Mouse (Mus musculus) liver, embryonic 13.5 days (tissue): ENCODE data around the gene Phactr1. TPM values are rescaled to one million over a fixed set of nuclear protein-coding genes. Genes with fewer than 3 reads are reported as not detected.

Experiments
- ATAC-seq: fragments of 200-750 bp; cut with Nextera tagmentation; 2 replicates; pipeline ENCODE4 v1.8.0; 2017; ENCODE audit warnings: low read depth, mild to moderate bottlenecking, moderate number of reproducible peaks, moderate library complexity
- DNase-seq: peaks from one replicate; pipeline ENCODE4 v3.0.0; 2022
- H3K27ac ChIP-seq: fragments of 300-500 bp; sonication (generic); 2 replicates; pipeline ENCODE4 v1.5.1; 2015; ENCODE audit warnings: moderate library complexity, mild to moderate bottlenecking, inconsistent platforms
- H3K27me3 ChIP-seq: fragments of 300-500 bp; sonication (generic); 2 replicates; pipeline ENCODE4 v1.6.1; 2015; ENCODE audit warnings: mild to moderate bottlenecking, inconsistent platforms
- H3K36me3 ChIP-seq: fragments of 300-500 bp; sonication (generic); 2 replicates; pipeline ENCODE4 v1.6.1; 2015; ENCODE audit warnings: mild to moderate bottlenecking, inconsistent platforms
- H3K4me1 ChIP-seq: fragments of 300-500 bp; sonication (generic); replicated peaks from 2 replicates; pipeline ENCODE4 v1.6.1; 2015; ENCODE audit warnings: inconsistent platforms
- H3K4me2 ChIP-seq: fragments of 300-500 bp; sonication (generic); 2 replicates; pipeline ENCODE4 v1.6.1; 2015; ENCODE audit warnings: inconsistent platforms, mild to moderate bottlenecking, moderate library complexity
- H3K4me3 ChIP-seq: fragments of 300-500 bp; sonication (generic); replicated peaks from 2 replicates; pipeline ENCODE4 v1.5.1; 2015; ENCODE audit warnings: mild to moderate bottlenecking, inconsistent platforms
- H3K9ac ChIP-seq: fragments of 300-500 bp; sonication (generic); 2 replicates; pipeline ENCODE4 v1.6.1; 2015; ENCODE audit warnings: mild to moderate bottlenecking, inconsistent platforms
- H3K9me3 ChIP-seq: fragments of 300-500 bp; sonication (generic); replicated peaks from 2 replicates; pipeline ENCODE4 v1.6.1; 2016; ENCODE audit warnings: inconsistent platforms
- WGBS: fragments of 180-500 bp; shearing (Covaris S2); methylation state at CpG from one replicate; pipeline ENCODE4 v1.1.7; 2015; ENCODE audit not compliant: insufficient replicate concordance; 5-methylcytosine and 5-hydroxymethylcytosine counted together
- polyA plus RNA-seq: library from polyadenylated mRNA; unstranded; fragments of >200 nt; fragmentation: Nextera tagmentation; extraction: Ambion mirVana; gene quantifications from 2 replicates; pipeline ENCODE4 v1.2.1, GENCODE M21; 2015

Gene Phactr1
- polyA plus RNA-seq, 1 experiment from 2014 or later: 0.24 TPM

DNA sequence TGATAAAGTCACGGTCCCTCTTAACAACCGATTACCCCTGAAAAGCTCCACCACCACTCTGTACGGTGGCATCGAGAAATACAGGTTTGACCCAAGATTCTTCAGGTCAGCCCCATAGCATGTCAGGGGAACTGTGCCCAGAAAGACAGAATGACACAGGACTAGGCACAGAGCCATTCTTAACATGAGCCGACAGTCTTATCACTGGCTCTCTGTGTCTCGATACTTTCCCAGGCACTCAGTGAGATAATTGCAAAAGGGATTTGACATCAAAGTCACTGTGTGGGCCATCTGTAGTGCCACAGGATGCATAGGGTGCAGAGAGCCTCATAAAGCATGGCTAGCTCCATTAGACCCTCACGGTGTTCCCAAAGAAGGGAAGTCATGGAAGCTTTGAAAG, 453.0 kb downstream of the Phactr1 start:
- H3K4me2 ChIP-seq: no peak overlapping the region
- no peak for ATAC-seq

DNA sequence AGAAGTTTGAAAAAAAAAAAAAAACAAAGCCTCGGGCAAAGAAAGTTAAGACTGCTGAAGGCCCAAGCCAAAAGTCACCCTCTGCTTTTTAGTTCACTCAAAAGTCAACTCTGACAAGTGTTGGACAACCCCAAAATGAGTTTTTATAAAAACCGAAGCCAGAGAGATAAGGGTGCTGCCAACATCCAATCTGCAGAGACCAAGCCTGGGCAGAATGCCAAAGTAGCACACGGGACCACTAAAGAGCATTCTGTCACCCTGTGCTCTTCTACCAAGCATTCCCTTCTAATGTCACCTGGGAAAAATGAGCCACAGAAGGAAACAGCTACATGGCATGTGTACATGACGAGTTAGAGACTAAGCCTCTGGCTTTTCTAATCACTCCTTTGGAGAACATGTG, 454.0 kb downstream of the Phactr1 start:
- no peak overlapping the region for H3K27ac ChIP-seq
- H3K36me3 ChIP-seq: no peaks in the 10 kb centered on the region
- WGBS: 47% methylated on average over 4 of the region's 4 CpGs
- H3K27me3 ChIP-seq: no peaks in the 10 kb centered on the region
- H3K9me3 ChIP-seq: no peaks in the 10 kb centered on the region
- no peak overlapping the region for H3K4me3 ChIP-seq
- no peak for ATAC-seq
- H3K4me1 ChIP-seq: no peaks in the 10 kb centered on the region
- no peak for DNase-seq
- H3K9ac ChIP-seq: no peak overlapping the region
- H3K4me2 ChIP-seq: no peak overlapping the region

More for the DNA sequence above, 453.0 kb downstream of the Phactr1 start:
- Histone ChIP-seq H3K9me3 (no peaks in the 10 kb centered on the region), H3K27ac (no peak overlapping the region), H3K9ac (no peak overlapping the region), H3K4me3 (no peak overlapping the region), H3K4me1 (no peaks in the 10 kb centered on the region), H3K27me3 (no peaks in the 10 kb centered on the region), H3K36me3 (no peaks in the 10 kb centered on the region)
- WGBS: 65% methylated on average over 7 of the region's 7 CpGs
- no peak for DNase-seq

DNA sequence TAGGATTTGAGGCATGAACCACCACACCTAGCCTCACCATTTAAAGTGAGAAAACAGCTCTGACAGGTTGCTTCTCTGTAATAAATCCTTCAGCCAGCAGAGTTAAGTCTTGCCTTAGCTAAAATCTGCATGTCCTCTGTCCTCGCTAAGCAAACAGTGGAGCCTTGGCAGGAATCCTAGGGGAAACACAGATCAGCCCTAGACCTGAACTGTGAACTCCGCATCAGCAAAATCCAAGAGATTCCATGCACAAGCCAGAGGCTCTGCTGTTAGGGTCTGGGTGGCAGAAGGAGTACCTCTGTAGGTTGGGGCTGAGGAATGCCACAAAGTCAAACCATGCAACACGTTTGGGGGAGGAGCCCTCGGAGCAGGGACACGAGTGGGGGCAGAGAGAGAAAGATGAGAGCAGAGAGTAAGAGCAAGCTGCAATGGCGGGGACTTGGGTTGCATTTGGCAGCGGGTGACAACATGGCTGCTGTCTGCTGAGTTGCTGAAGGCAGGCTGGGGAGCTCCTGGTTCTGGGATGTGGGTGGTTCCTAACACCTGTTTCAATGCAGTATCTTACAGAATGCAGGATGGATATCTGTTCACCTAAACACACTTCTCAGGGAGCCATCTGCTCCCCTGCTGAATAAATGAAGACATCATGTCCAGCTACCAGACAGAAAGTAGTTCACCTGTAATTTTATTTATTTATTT, 464.4 kb downstream of the Phactr1 start:
- WGBS: 63% methylated on average over 7 of the region's 7 CpGs
- no peak for DNase-seq
- Histone ChIP-seq H3K9me3 (no peaks in the 10 kb centered on the region), H3K4me2 (no peak overlapping the region), H3K9ac (no peak overlapping the region), H3K4me3 (no peak overlapping the region), H3K4me1 (no peaks in the 10 kb centered on the region), H3K27me3 (no peaks in the 10 kb centered on the region), H3K36me3 (no peaks in the 10 kb centered on the region), H3K27ac (no peak overlapping the region)
- no peak for ATAC-seq

DNA sequence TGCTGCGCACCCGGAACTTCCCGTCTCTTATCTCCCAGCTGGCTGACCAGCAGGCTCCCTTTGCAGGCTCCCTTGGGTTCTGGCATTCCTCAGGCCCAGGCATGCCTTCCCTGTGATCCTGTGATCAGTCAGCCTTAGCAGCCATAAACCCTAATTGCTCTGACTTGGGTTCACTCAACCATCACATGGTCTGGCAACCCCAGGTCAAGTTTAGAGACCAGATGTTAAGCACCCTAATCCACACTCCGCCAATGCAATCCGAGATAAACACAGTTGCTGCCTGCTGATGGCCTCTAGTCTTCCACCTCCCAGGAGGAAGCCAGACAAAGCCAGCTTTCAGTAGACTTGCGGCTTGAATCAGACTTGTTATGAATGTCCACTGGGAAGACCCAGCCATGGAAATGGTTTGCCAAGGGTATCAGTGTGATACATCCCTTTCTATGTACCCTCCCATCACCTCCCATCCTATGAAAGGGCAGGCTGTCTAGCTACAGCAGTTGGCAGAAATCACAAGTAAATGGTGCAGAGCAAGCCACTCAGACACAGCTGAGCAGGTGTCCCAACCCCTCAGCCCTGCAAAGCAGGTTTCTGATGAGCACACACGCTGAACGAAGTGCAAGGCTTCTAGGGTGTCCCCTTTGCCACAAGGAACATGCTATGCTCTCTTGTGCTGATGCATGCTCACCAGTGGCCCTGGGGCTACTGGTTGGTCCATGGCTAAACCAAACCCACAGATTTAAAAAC, 466.3 kb downstream of the Phactr1 start:
- WGBS: 64% methylated on average over 8 of the region's 8 CpGs
- H3K36me3 ChIP-seq: no peaks in the 10 kb centered on the region
- DNase-seq: no peak
- H3K27ac ChIP-seq: no peak overlapping the region
- H3K9ac ChIP-seq: no peak overlapping the region
- no peak overlapping the region for H3K4me3 ChIP-seq
- H3K27me3 ChIP-seq: no peaks in the 10 kb centered on the region
- no peak overlapping the region for H3K4me2 ChIP-seq
- H3K9me3 ChIP-seq: no peaks in the 10 kb centered on the region
- no peak for ATAC-seq
- no peaks in the 10 kb centered on the region for H3K4me1 ChIP-seq

DNA sequence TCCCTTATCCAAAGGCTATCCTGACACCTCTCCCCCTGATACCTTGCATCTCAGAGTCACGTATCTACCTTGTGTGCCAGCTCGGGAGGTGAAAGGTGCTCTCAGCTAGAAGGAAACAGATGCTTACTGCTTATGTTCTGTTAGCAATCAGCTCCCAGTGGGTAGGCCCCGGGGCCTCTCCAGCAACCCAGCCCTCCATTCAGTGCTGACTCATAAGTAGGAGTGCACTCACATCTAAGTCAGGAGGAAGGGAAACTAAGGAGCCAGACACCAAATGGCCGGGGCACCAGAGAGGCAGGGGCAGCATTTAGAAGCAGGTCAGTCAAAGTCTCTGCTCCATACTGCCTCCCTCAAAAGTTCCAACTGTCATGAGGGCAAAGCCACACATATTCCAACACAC, 468.3 kb downstream of the Phactr1 start:
- Histone ChIP-seq H3K9ac (no peak overlapping the region), H3K4me1 (no peaks in the 10 kb centered on the region), H3K27ac (no peak overlapping the region), H3K9me3 (no peaks in the 10 kb centered on the region), H3K4me3 (no peak overlapping the region), H3K4me2 (no peak overlapping the region), H3K36me3 (0 out of 2 replicates have a peak, but pooled peaks cover 2% of the 10 kb centered on the region), H3K27me3 (no peaks in the 10 kb centered on the region)
- DNase-seq: no peak
- 53% methylated on average over 4 of the region's 4 CpGs for WGBS
- no peak for ATAC-seq

DNA sequence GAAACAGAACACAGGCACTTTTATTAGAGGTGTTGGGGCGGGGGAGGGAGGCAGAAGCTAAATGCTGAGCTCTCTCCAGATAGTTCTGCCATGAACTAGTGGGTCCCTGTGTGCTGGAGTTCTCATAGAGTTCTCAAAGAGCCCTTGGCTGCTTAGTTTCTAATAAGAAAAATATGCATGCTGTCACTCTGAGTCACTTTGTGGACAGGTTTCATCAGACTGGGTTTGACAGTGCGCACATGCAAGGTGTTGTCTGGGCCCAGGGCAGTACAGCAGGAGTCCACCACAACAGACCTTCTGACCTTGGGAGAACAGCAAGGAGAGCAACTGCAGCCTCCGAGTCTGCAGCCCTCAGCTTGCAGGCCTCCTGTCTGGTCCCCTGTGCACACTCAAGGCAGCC, 469.2 kb downstream of the Phactr1 start:
- H3K9me3 ChIP-seq: no peaks in the 10 kb centered on the region
- H3K9ac ChIP-seq: no peak overlapping the region
- H3K27me3 ChIP-seq: no peaks in the 10 kb centered on the region
- DNase-seq (no peak), ATAC-seq (no peak)
- H3K4me1 ChIP-seq: no peaks in the 10 kb centered on the region
- no peak overlapping the region for H3K4me3 ChIP-seq
- no peak overlapping the region for H3K4me2 ChIP-seq
- 70% methylated on average over 3 of the region's 3 CpGs for WGBS
- 0 out of 2 replicates have a peak, but pooled peaks cover 4% of the 10 kb centered on the region for H3K36me3 ChIP-seq
- H3K27ac ChIP-seq: no peak overlapping the region

DNA sequence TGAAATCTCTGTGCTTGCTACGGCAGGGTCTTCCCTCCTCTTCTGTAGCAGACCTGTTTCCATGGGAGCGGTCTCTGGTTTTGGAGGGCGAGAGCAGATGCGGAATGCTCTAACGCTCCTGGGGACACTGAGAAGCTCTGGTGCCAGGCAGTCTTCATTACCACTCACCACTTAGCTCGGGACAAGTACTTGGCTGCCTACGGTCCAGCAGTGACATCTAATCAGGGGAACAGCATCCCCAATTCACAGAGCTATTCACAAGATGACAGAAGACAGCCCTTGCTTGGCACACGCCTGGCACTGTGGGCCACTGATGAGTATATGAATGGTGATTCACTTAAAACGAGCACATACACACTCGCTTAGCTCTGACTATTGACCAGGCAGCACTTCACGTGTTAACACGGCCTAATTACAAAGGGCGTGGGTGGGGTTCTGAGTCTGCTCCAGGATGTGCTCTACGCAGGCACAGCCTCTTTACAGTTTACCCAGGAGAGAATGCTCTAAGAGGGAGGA, 471.6 kb downstream of the Phactr1 start:
- H3K4me3 ChIP-seq: no peak overlapping the region
- H3K27ac ChIP-seq: no peak overlapping the region
- H3K4me2 ChIP-seq: no peak overlapping the region
- no peaks in the 10 kb centered on the region for H3K4me1 ChIP-seq
- no peaks in the 10 kb centered on the region for H3K9me3 ChIP-seq
- 78% methylated on average over 14 of the region's 14 CpGs for WGBS
- 0 out of 2 replicates have a peak, but pooled peaks cover 4% of the 10 kb centered on the region for H3K36me3 ChIP-seq
- ATAC-seq (no peak), DNase-seq (no peak)
- no peak overlapping the region for H3K9ac ChIP-seq
- no peaks in the 10 kb centered on the region for H3K27me3 ChIP-seq

DNA sequence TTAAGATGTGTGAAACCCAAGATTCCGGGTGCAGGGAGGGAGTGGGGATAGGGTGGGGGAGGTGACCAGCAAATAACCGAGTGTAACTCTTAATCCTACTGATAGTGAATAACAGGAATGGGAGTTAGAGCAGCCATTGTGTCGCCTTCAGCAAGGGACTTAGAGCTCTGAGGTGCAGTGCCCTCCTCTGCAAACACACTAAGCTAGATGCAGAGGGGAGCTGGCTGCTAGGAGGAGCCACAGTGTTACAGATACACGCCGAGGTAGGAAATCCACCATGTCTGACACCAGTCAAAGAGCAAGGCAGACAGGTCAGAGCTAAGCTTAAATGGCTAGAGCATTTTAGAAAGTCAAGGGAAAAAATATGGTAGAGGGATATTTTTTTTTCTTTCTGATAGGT, 476.9 kb downstream of the Phactr1 start:
- no peak overlapping the region for H3K4me2 ChIP-seq
- no peak overlapping the region for H3K27ac ChIP-seq
- WGBS: 62% methylated on average over 5 of the region's 5 CpGs
- H3K9me3 ChIP-seq: no peaks in the 10 kb centered on the region
- H3K9ac ChIP-seq: no peak overlapping the region
- no peak for DNase-seq
- H3K36me3 ChIP-seq: peaks cover 9% of the 10 kb centered on the region
- H3K4me1 ChIP-seq: no peaks in the 10 kb centered on the region
- ATAC-seq: no peak
- H3K27me3 ChIP-seq: no peaks in the 10 kb centered on the region
- no peak overlapping the region for H3K4me3 ChIP-seq

DNA sequence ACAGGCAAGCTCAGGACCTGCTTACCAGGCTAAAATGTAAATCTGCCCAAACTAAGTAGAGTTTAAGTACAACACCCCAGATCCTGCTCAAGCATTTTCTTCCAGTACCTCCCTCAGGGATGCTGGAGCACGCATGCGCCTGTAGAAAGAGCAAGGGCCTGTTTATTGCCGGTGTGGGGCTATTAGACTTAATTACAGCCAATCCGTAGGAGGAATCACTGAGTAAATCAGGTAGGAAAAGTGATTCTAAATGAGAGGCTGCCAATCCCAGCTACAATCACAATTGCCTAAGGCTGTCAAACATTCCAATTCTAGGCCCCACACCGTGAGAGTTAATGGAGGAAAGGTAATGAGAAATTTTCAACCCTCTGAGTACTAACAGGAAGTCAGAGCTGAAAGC, 477.9 kb downstream of the Phactr1 start:
- no peak overlapping the region for H3K4me3 ChIP-seq
- ATAC-seq (no peak), DNase-seq (no peak)
- no peak overlapping the region for H3K27ac ChIP-seq
- H3K4me2 ChIP-seq: no peak overlapping the region
- no peaks in the 10 kb centered on the region for H3K27me3 ChIP-seq
- WGBS: 74% methylated on average over 5 of the region's 5 CpGs
- peaks cover 9% of the 10 kb centered on the region for H3K36me3 ChIP-seq
- no peaks in the 10 kb centered on the region for H3K4me1 ChIP-seq
- no peaks in the 10 kb centered on the region for H3K9me3 ChIP-seq
- H3K9ac ChIP-seq: no peak overlapping the region

DNA sequence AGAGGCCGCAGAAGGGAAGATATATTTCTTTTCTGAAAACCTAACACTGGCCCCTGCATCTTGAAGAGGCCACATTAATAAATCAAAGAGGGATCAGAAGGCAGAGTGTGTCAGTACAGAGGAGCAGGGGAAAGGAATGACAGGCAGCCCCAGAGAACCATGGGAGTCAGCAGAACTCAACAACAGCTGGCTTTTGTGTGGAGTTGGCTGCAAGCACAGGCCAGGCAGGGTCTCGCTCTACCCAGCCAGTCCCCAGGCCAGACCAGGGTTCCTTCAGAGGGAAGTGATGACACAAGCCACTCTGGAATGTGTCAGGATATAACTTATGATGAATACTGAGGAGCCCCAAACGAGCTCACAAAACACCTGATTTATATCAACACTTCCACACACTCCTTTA, 479.0 kb downstream of the Phactr1 start:
- Histone ChIP-seq H3K4me1 (no peaks in the 10 kb centered on the region), H3K36me3 (peaks cover 5% of the 10 kb centered on the region), H3K27ac (no peak overlapping the region), H3K27me3 (no peaks in the 10 kb centered on the region), H3K9me3 (no peaks in the 10 kb centered on the region), H3K9ac (no peak overlapping the region), H3K4me3 (no peak overlapping the region), H3K4me2 (no peak overlapping the region)
- no peak for DNase-seq
- WGBS: 59% methylated on average over 3 of the region's 3 CpGs
- no peak for ATAC-seq

DNA sequence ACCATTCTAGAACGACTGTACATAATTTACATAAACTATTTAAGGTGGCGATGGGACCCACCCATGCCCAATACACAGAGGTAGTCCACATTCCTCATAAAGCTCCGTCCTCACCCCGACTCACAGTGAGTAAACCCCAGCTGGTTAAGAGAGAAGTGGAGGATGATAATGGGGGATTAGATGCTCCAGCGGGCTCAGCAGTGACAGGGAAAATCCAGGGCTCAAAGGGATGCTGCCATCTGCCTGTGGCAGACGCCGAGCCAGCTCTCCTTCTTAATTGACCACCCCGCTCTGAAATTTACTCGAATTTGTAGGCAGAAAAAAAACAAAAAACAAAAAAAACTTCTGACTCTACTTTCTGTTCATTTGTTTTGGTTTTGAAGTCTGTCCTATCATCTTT, 487.3 kb downstream of the Phactr1 start:
- H3K36me3 ChIP-seq: no peaks in the 10 kb centered on the region; the same call in 1 of the 2 replicates
- no peak overlapping the region for H3K9ac ChIP-seq
- H3K9me3 ChIP-seq: no peaks in the 10 kb centered on the region
- ATAC-seq (no peak), DNase-seq (no peak)
- 75% methylated on average over 9 of the region's 9 CpGs for WGBS
- H3K4me2 ChIP-seq: no peak overlapping the region
- no peak overlapping the region for H3K27ac ChIP-seq
- H3K4me3 ChIP-seq: no peak overlapping the region
- no peaks in the 10 kb centered on the region for H3K27me3 ChIP-seq
- H3K4me1 ChIP-seq: peaks cover 16% of the 10 kb centered on the region
